Mouse (Mus musculus) CH12F3 (cell line): Measurements from ENCODE around the gene Zkscan3.
"Not testable (repeated sequence)": the region's sequence is repeated elsewhere in the genome, so short reads cannot be mapped to it uniquely, and the experiment has no call there.

Source experiments
- in situ Hi-C: fragments of 300-500 bp; cut with MboI; formaldehyde crosslinking; loops from 2 replicates; pipeline ENCODE4 v1.14.3; 2020; ENCODE audit warnings: low sequenced_read_pairs

Gene Zkscan3

GRCm38 (mm10) chr13:21401166-21401565, 1.4 kb downstream of the Zkscan3 start:
- in situ Hi-C loops: no loop called here

- in situ Hi-C loops: no loop called here
Observed at GRCm38 (mm10) chr13:21397486-21397885, 5.1 kb downstream of the Zkscan3 start.

- in situ Hi-C loops: not testable (repeated sequence)
Observed at GRCm38 (mm10) chr13:21396048-21396447, 6.5 kb downstream of the Zkscan3 start.

GRCm38 (mm10) chr13:21395623-21396022, 6.9 kb downstream of the Zkscan3 start:
- in situ Hi-C loops: no loop called here

GRCm38 (mm10) chr13:21395211-21395610, 7.3 kb downstream of the Zkscan3 start:
- in situ Hi-C loops: no loop called here

GRCm38 (mm10) chr13:21377773-21378172, 24.8 kb downstream of the Zkscan3 start:
- in situ Hi-C loops: no loop called here

GRCm38 (mm10) chr13:21372700-21373099, 29.9 kb downstream of the Zkscan3 start:
- in situ Hi-C loops: no loop called here

GRCm38 (mm10) chr13:21366635-21367034, 35.9 kb downstream of the Zkscan3 start:
- in situ Hi-C loops: no loop called here

- in situ Hi-C loops: no loop called here
Observed at GRCm38 (mm10) chr13:21363719-21364118, 38.8 kb downstream of the Zkscan3 start.

- in situ Hi-C loops: no loop called here
Observed at GRCm38 (mm10) chr13:21362621-21363248, 39.8 kb downstream of the Zkscan3 start, which contains the start of gene Zscan12. Gene Zscan12 (plus strand): TSS chr13:21362820.

- in situ Hi-C loops: no loop called here
Observed at GRCm38 (mm10) chr13:21350593-21350992, 52.0 kb downstream of the Zkscan3 start.

- in situ Hi-C loops: no loop called here
Observed at GRCm38 (mm10) chr13:21346610-21347009, 55.9 kb downstream of the Zkscan3 start, which contains the start of gene Olfr1367. Gene Olfr1367 (plus strand): TSS chr13:21346910.
